Mouse (Mus musculus): ENCODE data around the gene Rae1. TPM values are rescaled to one million over a fixed set of nuclear protein-coding genes. Genes with fewer than 3 reads are reported as not detected.

The Rae1 gene
- polyA plus RNA-seq, 1 experiment from 2014 or later, result 168 TPM

- peak overlapping the region; percentile 69 for H3K4me3 ChIP-seq
- H3K36me3 ChIP-seq (replicated peaks), result peaks cover 54% of the 10 kb centered on the region
- H3K27me3 ChIP-seq (ENCODE audit: poor library complexity, severe bottlenecking), result peaks cover 30% of the 10 kb centered on the region
- WGBS, result 84% methylated on average over 7 of the region's 7 CpGs
- no peak for DNase-seq (ENCODE audit: extremely low spot score, low spot score)
- H3K9me3 ChIP-seq, result no peaks in the 10 kb centered on the region
- H3K27ac ChIP-seq, result peak overlapping the region; percentile 95; the same call in 1 of the 2 replicates
- peaks cover 88% of the 10 kb centered on the region for H3K4me1 ChIP-seq
Measured at GRCm38 (mm10) chr2:173023371-173023851, 23.5 kb downstream of the Rae1 start.

GRCm38 (mm10) chr2:173023966-173024365 is 24.0 kb downstream of the Rae1 start:
- Histone ChIP-seq H3K36me3 (replicated peaks) (peaks cover 60% of the 10 kb centered on the region), H3K9me3 (no peaks in the 10 kb centered on the region), H3K4me1 (peaks cover 88% of the 10 kb centered on the region), H3K4me3 (peak overlapping the region; percentile 69), H3K27ac (0 out of 2 replicates have a peak overlapping the region, but pooled peaks have one; percentile 1), H3K27me3 (ENCODE audit: poor library complexity, severe bottlenecking) (peaks cover 24% of the 10 kb centered on the region)
- DNase-seq (ENCODE audit: extremely low spot score, low spot score), result no peak
- WGBS, result 86% methylated on average over 4 of the region's 4 CpGs

- Histone ChIP-seq H3K27ac (0 out of 2 replicates have a peak overlapping the region, but pooled peaks have one; percentile 1), H3K9me3 (no peaks in the 10 kb centered on the region), H3K4me3 (peak overlapping the region; percentile 69; the same call in 1 of the 2 replicates), H3K27me3 (ENCODE audit: poor library complexity, severe bottlenecking) (peaks cover 20% of the 10 kb centered on the region), H3K36me3 (replicated peaks) (peaks cover 64% of the 10 kb centered on the region), H3K4me1 (peaks cover 84% of the 10 kb centered on the region)
- no peak for DNase-seq (ENCODE audit: extremely low spot score, low spot score)
- 79% methylated on average over 8 of the region's 8 CpGs for WGBS
Measured at GRCm38 (mm10) chr2:173024392-173024791, 24.5 kb downstream of the Rae1 start.

- Histone ChIP-seq H3K4me3 (peak overlapping the region; percentile 69; the same call in 1 of the 2 replicates), H3K27me3 (ENCODE audit: poor library complexity, severe bottlenecking) (peaks cover 16% of the 10 kb centered on the region), H3K27ac (no peak overlapping the region), H3K4me1 (peaks cover 79% of the 10 kb centered on the region), H3K9me3 (no peaks in the 10 kb centered on the region), H3K36me3 (replicated peaks) (peaks cover 69% of the 10 kb centered on the region)
- DNase-seq (ENCODE audit: extremely low spot score, low spot score), result no peak
- 42% methylated on average over 4 of the region's 4 CpGs for WGBS
Measured at GRCm38 (mm10) chr2:173024938-173025337, 25.0 kb downstream of the Rae1 start.

GRCm38 (mm10) chr2:173026286-173026685 is 26.4 kb downstream of the Rae1 start:
- H3K4me3 ChIP-seq, result no peak overlapping the region
- peaks cover 3% of the 10 kb centered on the region for H3K27me3 ChIP-seq (ENCODE audit: poor library complexity, severe bottlenecking)
- no peaks in the 10 kb centered on the region for H3K9me3 ChIP-seq
- 90% methylated on average over 5 of the region's 5 CpGs for WGBS
- H3K4me1 ChIP-seq, result peaks cover 69% of the 10 kb centered on the region
- no peak for DNase-seq (ENCODE audit: extremely low spot score, low spot score)
- no peak overlapping the region for H3K27ac ChIP-seq
- H3K36me3 ChIP-seq (replicated peaks), result peaks cover 83% of the 10 kb centered on the region

- no peak overlapping the region for H3K27ac ChIP-seq
- 87% methylated on average over 3 of the region's 3 CpGs for WGBS
- peaks cover 87% of the 10 kb centered on the region for H3K36me3 ChIP-seq (replicated peaks)
Measured at GRCm38 (mm10) chr2:173026688-173027131, 26.8 kb downstream of the Rae1 start.

GRCm38 (mm10) chr2:173027169-173027823 is 27.4 kb downstream of the Rae1 start:
- DNase-seq (ENCODE audit: extremely low spot score, low spot score), result no peak
- WGBS, result 90% methylated on average over 6 of the region's 6 CpGs
- H3K4me1 ChIP-seq, result peaks cover 66% of the 10 kb centered on the region
- no peak overlapping the region for H3K27ac ChIP-seq
- H3K27me3 ChIP-seq (ENCODE audit: poor library complexity, severe bottlenecking), result no peaks in the 10 kb centered on the region
- no peak overlapping the region for H3K4me3 ChIP-seq
- peaks cover 93% of the 10 kb centered on the region for H3K36me3 ChIP-seq (replicated peaks)
- no peaks in the 10 kb centered on the region for H3K9me3 ChIP-seq

More at GRCm38 (mm10) chr2:173026688-173027131, 26.8 kb downstream of the Rae1 start:
- peaks cover 69% of the 10 kb centered on the region for H3K4me1 ChIP-seq
- H3K27me3 ChIP-seq (ENCODE audit: poor library complexity, severe bottlenecking), result no peaks in the 10 kb centered on the region
- no peaks in the 10 kb centered on the region for H3K9me3 ChIP-seq
- no peak overlapping the region for H3K4me3 ChIP-seq
- DNase-seq (ENCODE audit: extremely low spot score, low spot score), result no peak

GRCm38 (mm10) chr2:173027824-173028495 is 28.0 kb downstream of the Rae1 start:
- Histone ChIP-seq H3K4me1 (peaks cover 63% of the 10 kb centered on the region), H3K9me3 (no peaks in the 10 kb centered on the region), H3K27me3 (ENCODE audit: poor library complexity, severe bottlenecking) (no peaks in the 10 kb centered on the region), H3K4me3 (no peak overlapping the region), H3K27ac (no peak overlapping the region), H3K36me3 (replicated peaks) (peaks cover 100% of the 10 kb centered on the region)
- DNase-seq (ENCODE audit: extremely low spot score, low spot score), result no peak
- 86% methylated on average over 4 of the region's 4 CpGs for WGBS

GRCm38 (mm10) chr2:173028508-173029031 is 28.7 kb downstream of the Rae1 start:
- Histone ChIP-seq H3K9me3 (no peaks in the 10 kb centered on the region), H3K27me3 (ENCODE audit: poor library complexity, severe bottlenecking) (no peaks in the 10 kb centered on the region), H3K36me3 (replicated peaks) (peaks cover 100% of the 10 kb centered on the region), H3K4me3 (no peak overlapping the region), H3K27ac (no peak overlapping the region), H3K4me1 (peaks cover 56% of the 10 kb centered on the region)
- DNase-seq (ENCODE audit: extremely low spot score, low spot score), result no peak
- WGBS, result 90% methylated on average over 3 of the region's 3 CpGs

- Histone ChIP-seq H3K36me3 (replicated peaks) (peaks cover 100% of the 10 kb centered on the region), H3K4me3 (no peak overlapping the region), H3K27me3 (ENCODE audit: poor library complexity, severe bottlenecking) (no peaks in the 10 kb centered on the region), H3K27ac (no peak overlapping the region), H3K4me1 (peaks cover 42% of the 10 kb centered on the region), H3K9me3 (no peaks in the 10 kb centered on the region)
- 81% methylated on average over 12 of the region's 12 CpGs for WGBS
- no peak for DNase-seq (ENCODE audit: extremely low spot score, low spot score)
Measured at GRCm38 (mm10) chr2:173030591-173031338, 30.8 kb downstream of the Rae1 start.

- no peak overlapping the region for H3K4me3 ChIP-seq
- DNase-seq (ENCODE audit: extremely low spot score, low spot score), result no peak
- peaks cover 81% of the 10 kb centered on the region for H3K36me3 ChIP-seq (replicated peaks)
- 93% methylated on average over 13 of the region's 13 CpGs for WGBS
- H3K9me3 ChIP-seq, result no peaks in the 10 kb centered on the region
- H3K4me1 ChIP-seq, result peaks cover 21% of the 10 kb centered on the region; the same call in 1 of the 2 replicates
- no peak overlapping the region for H3K27ac ChIP-seq
- H3K27me3 ChIP-seq (ENCODE audit: poor library complexity, severe bottlenecking), result no peaks in the 10 kb centered on the region
Measured at GRCm38 (mm10) chr2:173033531-173033930, 33.6 kb downstream of the Rae1 start.

- Histone ChIP-seq H3K4me3 (no peak overlapping the region), H3K4me1 (peaks cover 16% of the 10 kb centered on the region; the same call in 1 of the 2 replicates), H3K27me3 (ENCODE audit: poor library complexity, severe bottlenecking) (no peaks in the 10 kb centered on the region), H3K36me3 (replicated peaks) (peaks cover 67% of the 10 kb centered on the region), H3K27ac (0 out of 2 replicates have a peak overlapping the region, but pooled peaks have one; percentile 4), H3K9me3 (no peaks in the 10 kb centered on the region)
- no peak for DNase-seq (ENCODE audit: extremely low spot score, low spot score)
- WGBS, result 77% methylated on average over 4 of the region's 4 CpGs
Measured at GRCm38 (mm10) chr2:173034998-173035397, 35.1 kb downstream of the Rae1 start.

Data from forebrain, embryonic 10.5 days (tissue).